Mouse (Mus musculus) thymus, adult 2 months (tissue): ENCODE data around the gene Pafah2.

Experiments
- CTCF ChIP-seq: fragments of 200-500 bp; IDR thresholded peaks from 2 replicates; pipeline ENCODE4 v1.5.1; 2012; ENCODE audit warnings: mild to moderate bottlenecking, control low read depth, low read length, moderate library complexity, borderline replicate concordance; ENCODE audit not compliant: control insufficient read depth, poor library complexity, insufficient read depth; ENCODE audit errors: extremely low read depth
- POLR2A ChIP-seq: fragments of 200-500 bp; IDR thresholded peaks from 2 replicates; pipeline ENCODE4 v1.6.1; 2012; ENCODE audit warnings: mild to moderate bottlenecking, low read length, control low read depth, moderate library complexity; ENCODE audit not compliant: control insufficient read depth, poor library complexity, insufficient read depth; ENCODE audit errors: extremely low read depth

DNA sequence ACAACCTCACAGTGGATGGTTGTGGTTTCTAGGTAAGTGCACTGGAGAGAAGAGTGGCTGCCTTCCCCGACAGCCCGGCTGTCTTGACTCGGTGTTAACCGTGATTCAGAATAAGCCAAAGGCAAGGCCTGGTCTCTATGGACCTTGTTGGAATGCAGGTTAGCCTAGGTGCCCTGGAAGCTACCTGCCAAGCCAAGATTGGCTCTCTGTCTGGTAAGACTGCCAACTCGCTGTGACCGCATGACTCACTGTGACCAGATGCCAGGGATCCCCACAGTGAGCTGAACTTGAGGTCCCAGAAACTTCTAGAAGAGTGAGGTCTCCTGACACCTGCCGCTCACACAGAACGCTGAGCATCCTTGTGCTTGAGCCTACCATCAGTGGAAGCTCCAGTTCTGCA is 80.8 kb downstream of the Pafah2 start:
- TF ChIP-seq POLR2A, result no peak
- TF ChIP-seq CTCF, result no peak
